Mouse (Mus musculus): Measurements from ENCODE around the gene Gna14. TPM values are rescaled to one million over a fixed set of nuclear protein-coding genes. Genes with fewer than 3 reads are reported as not detected.

Gna14 gene
- polyA plus RNA-seq, 1 experiment from 2014 or later = 0.16 TPM

- H3K36me3 ChIP-seq (ENCODE audit: control insufficient read depth, insufficient read depth, low read length) = no peaks in the 10 kb centered on the region
- H3K4me2 ChIP-seq (ENCODE audit: low read depth) = no peak overlapping the region
- H3K27ac ChIP-seq (ENCODE audit: low read depth, low read length) = no peak overlapping the region
- no peaks in the 10 kb centered on the region for H3K27me3 ChIP-seq (ENCODE audit: control insufficient read depth, insufficient read depth, low read length)
- ATAC-seq (ENCODE audit: insufficient read depth, low FRiP score, low TSS enrichment) (no peak), DNase-seq (ENCODE audit: low spot score) (no peak)
- H3K9ac ChIP-seq (ENCODE audit: low read length) = no peak overlapping the region
- no peaks in the 10 kb centered on the region for H3K4me1 ChIP-seq (ENCODE audit: control insufficient read depth, insufficient read depth, low read length)
- no peak overlapping the region for H3K4me3 ChIP-seq (ENCODE audit: low read depth, low read length)
- WGBS = 78% methylated on average over 2 of the region's 2 CpGs
- H3K9me3 ChIP-seq (ENCODE audit: control insufficient read depth, low read length) = no peaks in the 10 kb centered on the region
Observed at GRCm38 (mm10) chr19:16511081-16511420, 75.5 kb downstream of the Gna14 start.

DNA sequence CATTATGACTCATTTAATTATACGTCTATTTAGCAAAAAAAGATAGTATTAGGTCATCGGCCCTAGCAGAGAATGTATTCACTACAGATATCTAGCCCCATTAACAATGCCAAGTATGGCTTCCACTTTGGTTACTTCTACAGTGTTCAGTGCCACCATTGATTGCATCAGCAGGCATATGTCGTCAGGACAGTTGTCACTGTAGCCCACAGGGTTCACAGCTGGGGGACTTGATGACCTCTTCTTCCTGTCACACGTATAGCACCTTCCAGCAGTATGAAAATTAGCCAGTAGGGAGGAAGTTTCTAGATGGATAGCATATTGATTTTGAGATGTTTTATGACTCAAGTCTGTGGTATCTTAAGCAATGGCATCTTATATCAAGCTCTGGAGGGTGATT lies 78.6 kb downstream of the Gna14 start:
- Histone ChIP-seq H3K27ac (ENCODE audit: low read depth, low read length) (no peak overlapping the region), H3K4me2 (ENCODE audit: low read depth) (no peak overlapping the region), H3K4me1 (ENCODE audit: control insufficient read depth, insufficient read depth, low read length) (no peaks in the 10 kb centered on the region), H3K27me3 (ENCODE audit: control insufficient read depth, insufficient read depth, low read length) (no peaks in the 10 kb centered on the region), H3K9me3 (ENCODE audit: control insufficient read depth, low read length) (no peaks in the 10 kb centered on the region), H3K9ac (ENCODE audit: low read length) (no peak overlapping the region), H3K4me3 (ENCODE audit: low read depth, low read length) (no peak overlapping the region), H3K36me3 (ENCODE audit: control insufficient read depth, insufficient read depth, low read length) (no peaks in the 10 kb centered on the region)
- no peak for DNase-seq (ENCODE audit: low spot score)
- 83% methylated on average over 4 of the region's 4 CpGs for WGBS
- no peak for ATAC-seq (ENCODE audit: insufficient read depth, low FRiP score, low TSS enrichment)

- no peaks in the 10 kb centered on the region for H3K9me3 ChIP-seq (ENCODE audit: control insufficient read depth, low read length)
- no peak overlapping the region for H3K9ac ChIP-seq (ENCODE audit: low read length)
- no peak overlapping the region for H3K27ac ChIP-seq (ENCODE audit: low read depth, low read length)
- 76% methylated on average over 3 of the region's 3 CpGs for WGBS
- DNase-seq (ENCODE audit: low spot score) (no peak), ATAC-seq (ENCODE audit: insufficient read depth, low FRiP score, low TSS enrichment) (no peak)
- H3K4me1 ChIP-seq (ENCODE audit: control insufficient read depth, insufficient read depth, low read length) = no peaks in the 10 kb centered on the region
- H3K4me3 ChIP-seq (ENCODE audit: low read depth, low read length) = no peak overlapping the region
- H3K4me2 ChIP-seq (ENCODE audit: low read depth) = no peak overlapping the region
- H3K36me3 ChIP-seq (ENCODE audit: control insufficient read depth, insufficient read depth, low read length) = no peaks in the 10 kb centered on the region
- no peaks in the 10 kb centered on the region for H3K27me3 ChIP-seq (ENCODE audit: control insufficient read depth, insufficient read depth, low read length)
Observed at GRCm38 (mm10) chr19:16518569-16518968, 83.0 kb downstream of the Gna14 start.

DNA sequence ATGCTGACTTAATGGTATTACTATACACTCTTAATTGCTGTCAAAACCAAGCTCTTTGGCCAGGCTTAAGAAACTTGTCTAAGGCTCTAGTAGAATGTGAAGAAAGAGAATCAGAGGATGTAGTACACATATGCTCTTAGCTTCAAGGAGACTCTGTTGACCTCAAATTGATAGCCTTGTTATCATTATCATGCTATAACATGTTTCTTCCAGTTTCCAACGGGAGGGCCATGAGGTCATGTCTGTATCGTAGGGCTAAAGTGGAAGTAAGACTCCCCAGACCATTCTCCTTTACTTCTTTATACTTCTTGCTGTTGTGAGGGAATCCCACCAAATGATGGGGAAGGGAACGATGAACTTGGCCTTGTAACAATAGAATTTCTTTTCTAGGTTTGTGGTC lies 85.0 kb downstream of the Gna14 start:
- H3K9ac ChIP-seq (ENCODE audit: low read length) = no peak overlapping the region
- no peak overlapping the region for H3K27ac ChIP-seq (ENCODE audit: low read depth, low read length)
- ATAC-seq (ENCODE audit: insufficient read depth, low FRiP score, low TSS enrichment) (no peak), DNase-seq (ENCODE audit: low spot score) (no peak)
- H3K27me3 ChIP-seq (ENCODE audit: control insufficient read depth, insufficient read depth, low read length) = no peaks in the 10 kb centered on the region
- no peak overlapping the region for H3K4me3 ChIP-seq (ENCODE audit: low read depth, low read length)
- H3K36me3 ChIP-seq (ENCODE audit: control insufficient read depth, insufficient read depth, low read length) = no peaks in the 10 kb centered on the region
- H3K4me2 ChIP-seq (ENCODE audit: low read depth) = no peak overlapping the region
- WGBS = 94% methylated on average over 3 of the region's 3 CpGs
- H3K9me3 ChIP-seq (ENCODE audit: control insufficient read depth, low read length) = no peaks in the 10 kb centered on the region
- H3K4me1 ChIP-seq (ENCODE audit: control insufficient read depth, insufficient read depth, low read length) = no peaks in the 10 kb centered on the region

DNA sequence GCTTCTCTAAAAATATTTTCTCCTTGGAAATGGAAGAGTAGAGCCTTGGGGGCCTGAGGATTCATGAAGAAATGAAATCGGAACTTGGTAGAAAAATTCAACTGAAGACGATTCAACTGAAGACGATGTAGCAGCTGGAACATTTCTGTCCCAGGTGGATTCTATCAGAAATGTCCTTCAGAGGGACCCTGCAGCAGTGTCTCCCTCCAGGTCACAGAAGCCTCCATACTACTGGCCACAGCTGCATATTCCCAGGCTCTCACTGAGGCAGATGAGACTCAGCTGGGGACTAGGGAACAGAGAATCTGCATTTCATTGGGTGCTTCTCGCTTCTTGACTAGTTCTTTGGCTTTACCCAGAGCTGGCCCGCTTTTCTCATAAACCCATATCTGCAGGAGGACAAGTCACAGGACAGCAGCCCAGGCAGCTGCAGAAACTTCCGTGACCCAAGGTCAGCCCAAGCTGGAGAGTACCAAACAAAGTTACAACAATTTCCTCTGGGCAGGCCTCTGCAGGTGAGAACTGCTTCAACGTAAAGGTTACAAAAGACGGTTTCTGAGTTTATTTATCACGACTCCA lies 90.8 kb downstream of the Gna14 start:
- DNase-seq (ENCODE audit: low spot score) (no peak), ATAC-seq (ENCODE audit: insufficient read depth, low FRiP score, low TSS enrichment) (no peak)
- no peak overlapping the region for H3K4me3 ChIP-seq (ENCODE audit: low read depth, low read length)
- H3K9me3 ChIP-seq (ENCODE audit: control insufficient read depth, low read length) = no peaks in the 10 kb centered on the region
- no peak overlapping the region for H3K27ac ChIP-seq (ENCODE audit: low read depth, low read length)
- H3K4me2 ChIP-seq (ENCODE audit: low read depth) = no peak overlapping the region
- no peaks in the 10 kb centered on the region for H3K4me1 ChIP-seq (ENCODE audit: control insufficient read depth, insufficient read depth, low read length)
- WGBS = 87% methylated on average over 9 of the region's 9 CpGs
- no peak overlapping the region for H3K9ac ChIP-seq (ENCODE audit: low read length)
- no peaks in the 10 kb centered on the region for H3K27me3 ChIP-seq (ENCODE audit: control insufficient read depth, insufficient read depth, low read length)
- no peaks in the 10 kb centered on the region for H3K36me3 ChIP-seq (ENCODE audit: control insufficient read depth, insufficient read depth, low read length)

GRCm38 (mm10) chr19:16527031-16527430 lies 91.5 kb downstream of the Gna14 start:
- H3K27ac ChIP-seq (ENCODE audit: low read depth, low read length) = no peak overlapping the region
- ATAC-seq (ENCODE audit: insufficient read depth, low FRiP score, low TSS enrichment) (no peak), DNase-seq (ENCODE audit: low spot score) (no peak)
- H3K4me3 ChIP-seq (ENCODE audit: low read depth, low read length) = no peak overlapping the region
- H3K9me3 ChIP-seq (ENCODE audit: control insufficient read depth, low read length) = no peaks in the 10 kb centered on the region
- no peak overlapping the region for H3K4me2 ChIP-seq (ENCODE audit: low read depth)
- H3K27me3 ChIP-seq (ENCODE audit: control insufficient read depth, insufficient read depth, low read length) = no peaks in the 10 kb centered on the region
- H3K36me3 ChIP-seq (ENCODE audit: control insufficient read depth, insufficient read depth, low read length) = no peaks in the 10 kb centered on the region
- H3K4me1 ChIP-seq (ENCODE audit: control insufficient read depth, insufficient read depth, low read length) = no peaks in the 10 kb centered on the region
- no peak overlapping the region for H3K9ac ChIP-seq (ENCODE audit: low read length)
- 76% methylated on average over 5 of the region's 5 CpGs for WGBS

DNA sequence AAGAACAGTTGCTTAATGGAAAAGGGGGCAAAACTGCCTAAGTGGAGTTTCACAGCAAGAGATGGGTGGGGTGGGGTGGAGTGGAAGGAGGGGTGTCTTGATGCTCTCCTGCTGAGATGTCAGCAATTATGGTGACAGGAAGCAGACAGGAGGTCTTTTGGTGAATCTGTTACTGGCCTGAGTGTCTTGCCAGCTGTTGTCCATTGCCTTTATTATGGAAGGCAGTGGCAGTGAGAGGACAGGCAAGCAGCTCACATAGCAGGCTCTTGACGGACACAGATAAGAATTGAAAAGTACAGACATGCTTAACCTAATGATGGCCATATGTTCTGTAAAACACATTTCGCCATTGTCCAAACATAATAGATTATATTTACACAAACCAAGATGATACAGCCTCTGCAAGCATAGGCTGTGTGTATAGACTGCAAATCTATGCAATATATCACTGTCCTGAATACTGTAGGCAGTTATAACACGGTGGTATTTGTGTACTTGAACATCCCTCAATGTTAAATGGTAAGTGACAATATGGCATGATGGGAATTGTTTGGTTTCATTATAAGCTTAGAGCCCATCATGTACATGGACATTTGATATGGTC lies 92.8 kb downstream of the Gna14 start:
- no peak overlapping the region for H3K4me3 ChIP-seq (ENCODE audit: low read depth, low read length)
- no peak for ATAC-seq (ENCODE audit: insufficient read depth, low FRiP score, low TSS enrichment)
- no peaks in the 10 kb centered on the region for H3K4me1 ChIP-seq (ENCODE audit: control insufficient read depth, insufficient read depth, low read length)
- no peak overlapping the region for H3K4me2 ChIP-seq (ENCODE audit: low read depth)
- no peaks in the 10 kb centered on the region for H3K9me3 ChIP-seq (ENCODE audit: control insufficient read depth, low read length)
- no peaks in the 10 kb centered on the region for H3K27me3 ChIP-seq (ENCODE audit: control insufficient read depth, insufficient read depth, low read length)
- H3K27ac ChIP-seq (ENCODE audit: low read depth, low read length) = no peak overlapping the region
- WGBS = 68% methylated on average over 3 of the region's 3 CpGs
- DNase-seq (ENCODE audit: low spot score) = no peak
- no peaks in the 10 kb centered on the region for H3K36me3 ChIP-seq (ENCODE audit: control insufficient read depth, insufficient read depth, low read length)
- no peak overlapping the region for H3K9ac ChIP-seq (ENCODE audit: low read length)

- H3K9ac ChIP-seq (ENCODE audit: low read length) = no peak overlapping the region
- H3K27me3 ChIP-seq (ENCODE audit: control insufficient read depth, insufficient read depth, low read length) = no peaks in the 10 kb centered on the region
- no peak overlapping the region for H3K27ac ChIP-seq (ENCODE audit: low read depth, low read length)
- ATAC-seq (ENCODE audit: insufficient read depth, low FRiP score, low TSS enrichment) = no peak
- H3K4me2 ChIP-seq (ENCODE audit: low read depth) = no peak overlapping the region
- no peak overlapping the region for H3K4me3 ChIP-seq (ENCODE audit: low read depth, low read length)
- DNase-seq (ENCODE audit: low spot score) = no peak
- no peaks in the 10 kb centered on the region for H3K4me1 ChIP-seq (ENCODE audit: control insufficient read depth, insufficient read depth, low read length)
- no peaks in the 10 kb centered on the region for H3K36me3 ChIP-seq (ENCODE audit: control insufficient read depth, insufficient read depth, low read length)
- no peaks in the 10 kb centered on the region for H3K9me3 ChIP-seq (ENCODE audit: control insufficient read depth, low read length)
Observed at GRCm38 (mm10) chr19:16529293-16529920, 93.8 kb downstream of the Gna14 start.

- Histone ChIP-seq H3K36me3 (ENCODE audit: control insufficient read depth, insufficient read depth, low read length) (no peaks in the 10 kb centered on the region), H3K27ac (ENCODE audit: low read depth, low read length) (no peak overlapping the region), H3K9me3 (ENCODE audit: control insufficient read depth, low read length) (no peaks in the 10 kb centered on the region), H3K27me3 (ENCODE audit: control insufficient read depth, insufficient read depth, low read length) (no peaks in the 10 kb centered on the region), H3K9ac (ENCODE audit: low read length) (no peak overlapping the region), H3K4me1 (ENCODE audit: control insufficient read depth, insufficient read depth, low read length) (no peaks in the 10 kb centered on the region), H3K4me2 (ENCODE audit: low read depth) (no peak overlapping the region), H3K4me3 (ENCODE audit: low read depth, low read length) (no peak overlapping the region)
- WGBS = 90% methylated on average over 4 of the region's 4 CpGs
- no peak for ATAC-seq (ENCODE audit: insufficient read depth, low FRiP score, low TSS enrichment)
- DNase-seq (ENCODE audit: low spot score) = no peak
Observed at GRCm38 (mm10) chr19:16529999-16530398, 94.4 kb downstream of the Gna14 start.

Data from neural tube, embryonic 11.5 days (tissue).